31 mouse cellular contexts compared by ENCODE assay signal in genomic region chr14:13177906-13178305, GRCm38 (mm10).
DNase-seq lines count a peak whose midpoint lies in the region; ATAC-seq and TF ChIP-seq lines count a peak whose summit lies in the region.
"Had no signal": no experiment of that assay in that cellular context is flagged by ENCODE, and none has a peak within 500 bp of the region (broad histone marks: within the 10 kb centered on the region; RNA-seq: fewer than 3 reads in every experiment).

No protein-coding gene starts in this region.

- H3K9ac ChIP-seq in intestine, postnatal 0 days (ENCODE audit: low read depth, low read length): no peak overlapping the region
- H3K9ac ChIP-seq: embryonic facial prominence, embryonic 12.5 days; heart, embryonic 15.5 days; limb, embryonic 12.5 days; liver, embryonic 15.5 days; lung, embryonic 14.5 days; midbrain, embryonic 12.5 days; neural tube, embryonic 12.5 days had no signal

- no peak overlapping the region for H3K27ac ChIP-seq in intestine, postnatal 0 days (ENCODE audit: low read depth, low read length)
- H3K27ac ChIP-seq: embryonic facial prominence, embryonic 12.5 days; heart, embryonic 10.5 days; heart, embryonic 15.5 days; layer of hippocampus, adult 2 months; limb, embryonic 12.5 days; liver, embryonic 15.5 days; midbrain, embryonic 12.5 days; neural tube, embryonic 12.5 days had no signal

- peak; percentile 36 to 69 for DNase-seq in frontal cortex, postnatal 36 days (ENCODE audit: low spot score in 2 of 2)
- DNase-seq in frontal cortex, postnatal 14 days (ENCODE audit: low spot score in 2 of 2): no peak
- DNase-seq in right cerebral cortex, adult 2 months (ENCODE audit: low spot score in 2 of 2): peak; percentile 44 to 51
- DNase-seq in right cerebral cortex, postnatal 14 days: no peak
- peak; percentile 43 for DNase-seq in right cerebral cortex, postnatal 25 days
- DNase-seq in lung, postnatal 14 days: no peak
- DNase-seq: adrenal gland, postnatal 14 days; cerebellum, adult 11-12 months; cerebellum, adult 9-11 months; embryo, embryonic 11 days; gastrocnemius, postnatal 25 days; heart, adult 11 months; kidney, adult 2 months; kidney, postnatal 36 days; lung, embryonic 14.5 days; lung, postnatal 4 days; thymus, postnatal 14 days had no signal

- WGBS in intestine, postnatal 0 days: 93% methylated on average over 1 of the region's 1 CpGs

- H3K4me2 ChIP-seq in intestine, postnatal 0 days (replicated peaks; ENCODE audit: low read depth): no peak overlapping the region
- H3K4me2 ChIP-seq: embryonic facial prominence, embryonic 12.5 days; heart, embryonic 15.5 days; limb, embryonic 12.5 days; liver, embryonic 15.5 days; lung, embryonic 14.5 days; midbrain, embryonic 12.5 days; neural tube, embryonic 12.5 days had no signal

- H3K9me3 ChIP-seq in intestine, postnatal 0 days (ENCODE audit: control insufficient read depth): no peaks in the 10 kb centered on the region
- H3K9me3 ChIP-seq: embryonic facial prominence, embryonic 12.5 days; heart, embryonic 10.5 days; heart, embryonic 15.5 days; limb, embryonic 12.5 days; liver, embryonic 15.5 days; midbrain, embryonic 12.5 days; neural tube, embryonic 12.5 days had no signal

- H3K4me1 ChIP-seq in intestine, postnatal 0 days (replicated peaks; ENCODE audit: control insufficient read depth, insufficient read depth, low read length): no peaks in the 10 kb centered on the region
- H3K4me1 ChIP-seq: embryonic facial prominence, embryonic 12.5 days; heart, embryonic 10.5 days; heart, embryonic 15.5 days; limb, embryonic 12.5 days; liver, embryonic 15.5 days; megakaryocyte, embryonic 14.5 days; midbrain, embryonic 12.5 days; neural tube, embryonic 12.5 days had no signal

- ATAC-seq in intestine, postnatal 0 days: no peak
- ATAC-seq: forebrain, embryonic 14.5 days; hindbrain, embryonic 16.5 days; Patski had no signal

- no peaks in the 10 kb centered on the region for H3K27me3 ChIP-seq in intestine, postnatal 0 days (replicated peaks; ENCODE audit: control insufficient read depth, insufficient read depth, low read length)
- H3K27me3 ChIP-seq: embryonic facial prominence, embryonic 12.5 days; heart, embryonic 15.5 days; limb, embryonic 12.5 days; liver, embryonic 15.5 days; megakaryocyte, embryonic 14.5 days; midbrain, embryonic 12.5 days; neural tube, embryonic 12.5 days had no signal

- no peaks in the 10 kb centered on the region for H3K36me3 ChIP-seq in intestine, postnatal 0 days (ENCODE audit: control insufficient read depth, insufficient read depth)
- H3K36me3 ChIP-seq: embryonic facial prominence, embryonic 12.5 days; heart, embryonic 10.5 days; heart, embryonic 15.5 days; limb, embryonic 12.5 days; liver, embryonic 15.5 days; midbrain, embryonic 12.5 days; neural tube, embryonic 12.5 days had no signal

- TF ChIP-seq CTCF in intestine, postnatal 0 days (IDR thresholded peaks at IDR 0.05; ENCODE audit: low read depth): no peak

- H3K4me3 ChIP-seq in intestine, postnatal 0 days (ENCODE audit: low read depth, low read length): no peak overlapping the region
- H3K4me3 ChIP-seq: embryonic facial prominence, embryonic 12.5 days; heart, embryonic 10.5 days; heart, embryonic 15.5 days; layer of hippocampus, adult 2 months; limb, embryonic 12.5 days; liver, embryonic 15.5 days; megakaryocyte, embryonic 14.5 days; midbrain, embryonic 12.5 days; myocyte; neural tube, embryonic 12.5 days had no signal

Comparison
In these comparisons a context has a peak if more than half of its experiments do, and no peak if none do; other contexts are left out.
1. DNase-seq: peak in frontal cortex, postnatal 36 days (2 of 2), right cerebral cortex, adult 2 months (2 of 2) and right cerebral cortex, postnatal 25 days (single experiment); none in frontal cortex, postnatal 14 days (0 of 2), right cerebral cortex, postnatal 14 days (single experiment) and lung, postnatal 14 days (single experiment).